Mouse (Mus musculus): Measurements from ENCODE around the gene Ifi206. TPM values are rescaled to one million over a fixed set of nuclear protein-coding genes. Genes with fewer than 3 reads are reported as not detected.

Ifi206 gene
- polyA plus RNA-seq, 1 experiment from 2014 or later: not detected

DNA sequence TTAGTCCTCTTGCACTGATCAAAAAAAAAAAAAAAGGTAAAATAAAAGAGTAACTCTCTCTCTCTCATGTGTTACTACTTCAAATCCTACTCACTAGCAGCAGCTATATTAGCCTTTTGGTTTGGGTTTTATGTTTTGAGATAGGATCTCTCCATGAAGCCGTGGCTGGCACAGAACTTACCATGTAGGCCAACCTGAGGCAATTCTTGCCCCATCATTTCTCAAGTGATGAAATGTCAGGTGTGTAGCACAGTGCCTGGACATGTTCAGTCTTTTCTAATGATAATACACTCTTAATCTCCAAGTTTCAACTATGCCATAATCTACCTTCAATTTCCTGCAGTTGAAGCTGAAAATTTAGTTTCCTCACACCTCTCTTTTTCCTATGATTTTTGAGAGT, 47.8 kb downstream of the Ifi206 start:
- Histone ChIP-seq H3K4me3 (no peak overlapping the region), H3K4me2 (no peak overlapping the region), H3K9ac (no peak overlapping the region), H3K27me3 (no peaks in the 10 kb centered on the region), H3K9me3 (replicated peaks) (no peaks in the 10 kb centered on the region), H3K36me3 (ENCODE audit: poor library complexity, severe bottlenecking) (no peaks in the 10 kb centered on the region), H3K27ac (no peak overlapping the region), H3K4me1 (no peaks in the 10 kb centered on the region)
- ATAC-seq: no peak
- 90% methylated on average over 1 of the region's 1 CpGs for whole genome bisulfite sequencing

DNA sequence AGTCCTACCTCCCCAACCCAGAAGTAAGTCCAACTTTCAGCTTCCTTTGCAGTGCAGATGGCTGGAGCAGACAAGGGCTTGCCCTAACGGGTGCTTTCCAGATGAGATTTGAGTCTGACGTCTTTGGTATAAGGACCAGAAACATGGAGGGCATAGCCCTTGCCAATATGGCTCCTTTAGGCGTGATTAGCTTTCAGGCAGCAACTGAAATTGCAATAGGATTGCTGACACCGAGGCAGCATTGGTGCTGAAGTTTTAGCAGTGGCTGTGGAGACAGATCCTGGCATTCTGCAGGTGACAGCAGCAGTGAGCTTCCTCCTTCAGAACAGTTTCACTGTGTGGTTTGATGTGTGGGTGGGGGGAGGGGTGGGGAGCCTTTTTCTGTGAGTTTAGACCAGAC, 49.6 kb downstream of the Ifi206 start:
- Histone ChIP-seq H3K36me3 (ENCODE audit: poor library complexity, severe bottlenecking) (no peaks in the 10 kb centered on the region), H3K9me3 (replicated peaks) (no peaks in the 10 kb centered on the region), H3K4me2 (no peak overlapping the region), H3K4me3 (no peak overlapping the region), H3K4me1 (no peaks in the 10 kb centered on the region), H3K27ac (no peak overlapping the region), H3K9ac (no peak overlapping the region), H3K27me3 (no peaks in the 10 kb centered on the region)
- no peak for ATAC-seq
- WGBS: 83% methylated on average over 4 of the region's 4 CpGs

DNA sequence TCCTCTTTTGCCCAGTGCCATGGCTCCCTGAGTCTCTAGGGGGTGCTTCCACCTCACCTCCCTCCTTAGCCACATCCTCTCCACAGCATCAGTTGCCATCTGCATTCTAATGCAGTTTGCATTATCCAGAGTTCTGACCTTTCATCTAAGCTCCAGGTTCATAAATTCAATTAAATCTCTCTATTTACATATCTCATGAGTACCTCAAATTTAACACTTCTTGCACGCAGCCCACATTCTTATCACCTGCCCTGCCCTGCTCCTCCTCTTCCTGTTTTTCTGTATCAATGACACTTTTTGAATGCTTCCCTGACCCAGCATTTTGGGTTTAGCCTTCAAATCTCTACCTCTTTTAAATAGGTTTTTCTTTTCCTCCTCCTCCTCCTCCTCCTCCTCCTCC, 50.2 kb downstream of the Ifi206 start:
- 78% methylated on average over 1 of the region's 1 CpGs for WGBS
- H3K4me1 ChIP-seq: no peaks in the 10 kb centered on the region
- H3K9ac ChIP-seq: no peak overlapping the region
- H3K36me3 ChIP-seq (ENCODE audit: poor library complexity, severe bottlenecking): no peaks in the 10 kb centered on the region
- no peak for ATAC-seq
- H3K4me3 ChIP-seq: no peak overlapping the region
- no peak overlapping the region for H3K27ac ChIP-seq
- no peaks in the 10 kb centered on the region for H3K27me3 ChIP-seq
- H3K4me2 ChIP-seq: no peak overlapping the region
- no peaks in the 10 kb centered on the region for H3K9me3 ChIP-seq (replicated peaks)

DNA sequence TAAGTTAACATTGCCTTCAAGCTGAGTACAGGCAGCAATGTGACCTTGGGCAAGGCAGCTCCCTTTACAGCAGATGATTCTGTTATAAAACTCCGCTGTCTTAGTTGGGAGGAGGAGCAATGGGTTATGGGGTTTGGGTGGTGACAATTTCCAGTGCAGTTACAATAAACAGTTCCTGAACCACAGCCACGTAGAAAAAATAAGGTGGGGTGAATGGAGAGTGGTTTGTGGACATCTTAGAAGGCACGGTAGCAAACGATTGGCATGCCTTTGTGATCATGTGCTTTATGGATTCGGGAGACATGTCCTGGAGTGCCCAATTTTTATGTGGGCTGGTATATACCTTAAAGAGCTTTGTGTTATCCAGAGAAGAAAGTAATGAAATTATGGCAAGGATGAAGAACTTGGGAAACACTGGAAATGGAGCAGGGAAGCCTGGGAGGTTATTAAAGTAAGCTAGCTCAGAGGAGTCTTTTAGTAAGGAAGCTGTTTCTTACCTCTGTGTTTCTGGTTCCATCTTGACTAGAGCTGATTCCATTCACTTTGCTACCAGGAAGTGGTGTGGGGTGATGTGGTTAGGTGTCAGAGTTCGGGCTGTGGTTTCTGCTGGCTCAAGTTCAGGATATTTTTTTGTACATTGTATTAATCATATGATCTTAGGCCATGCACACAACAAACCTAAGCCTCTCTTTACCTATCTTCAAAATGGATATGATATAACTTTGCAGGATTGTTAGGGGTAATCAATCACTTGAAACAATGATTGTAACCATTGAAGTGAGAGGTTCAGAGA, 53.5 kb downstream of the Ifi206 start:
- Histone ChIP-seq H3K4me3 (no peak overlapping the region), H3K9ac (no peak overlapping the region), H3K4me1 (no peaks in the 10 kb centered on the region), H3K27ac (no peak overlapping the region), H3K36me3 (ENCODE audit: poor library complexity, severe bottlenecking) (no peaks in the 10 kb centered on the region), H3K4me2 (no peak overlapping the region), H3K27me3 (no peaks in the 10 kb centered on the region), H3K9me3 (replicated peaks) (no peaks in the 10 kb centered on the region)
- ATAC-seq: no peak
- WGBS: 85% methylated on average over 6 of the region's 6 CpGs

DNA sequence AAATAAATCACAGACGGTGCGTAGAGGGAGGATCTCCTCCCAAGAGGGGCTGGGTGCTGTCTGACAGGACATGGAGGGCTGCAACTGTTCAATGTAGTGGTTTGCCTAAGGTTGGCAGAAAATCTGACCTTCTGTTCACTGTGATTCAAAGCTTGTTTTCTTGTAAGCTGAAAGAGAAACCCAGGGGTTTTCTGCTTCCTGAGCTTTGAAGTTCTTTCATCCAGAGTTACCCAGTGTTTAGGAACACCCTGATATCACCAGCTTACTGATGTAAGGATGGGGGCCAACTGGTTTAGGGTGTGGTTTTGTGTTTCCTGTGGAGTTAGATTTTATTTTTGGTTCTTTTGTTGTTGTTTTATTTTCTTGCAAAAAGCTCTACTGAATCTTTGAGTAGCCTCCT, 58.4 kb downstream of the Ifi206 start:
- no peak overlapping the region for H3K4me2 ChIP-seq
- no peaks in the 10 kb centered on the region for H3K9me3 ChIP-seq (replicated peaks)
- no peaks in the 10 kb centered on the region for H3K36me3 ChIP-seq (ENCODE audit: poor library complexity, severe bottlenecking)
- no peak for ATAC-seq
- no peak overlapping the region for H3K27ac ChIP-seq
- 100% methylated on average over 2 of the region's 2 CpGs for WGBS
- no peaks in the 10 kb centered on the region for H3K27me3 ChIP-seq
- H3K9ac ChIP-seq: no peak overlapping the region
- no peaks in the 10 kb centered on the region for H3K4me1 ChIP-seq
- no peak overlapping the region for H3K4me3 ChIP-seq

DNA sequence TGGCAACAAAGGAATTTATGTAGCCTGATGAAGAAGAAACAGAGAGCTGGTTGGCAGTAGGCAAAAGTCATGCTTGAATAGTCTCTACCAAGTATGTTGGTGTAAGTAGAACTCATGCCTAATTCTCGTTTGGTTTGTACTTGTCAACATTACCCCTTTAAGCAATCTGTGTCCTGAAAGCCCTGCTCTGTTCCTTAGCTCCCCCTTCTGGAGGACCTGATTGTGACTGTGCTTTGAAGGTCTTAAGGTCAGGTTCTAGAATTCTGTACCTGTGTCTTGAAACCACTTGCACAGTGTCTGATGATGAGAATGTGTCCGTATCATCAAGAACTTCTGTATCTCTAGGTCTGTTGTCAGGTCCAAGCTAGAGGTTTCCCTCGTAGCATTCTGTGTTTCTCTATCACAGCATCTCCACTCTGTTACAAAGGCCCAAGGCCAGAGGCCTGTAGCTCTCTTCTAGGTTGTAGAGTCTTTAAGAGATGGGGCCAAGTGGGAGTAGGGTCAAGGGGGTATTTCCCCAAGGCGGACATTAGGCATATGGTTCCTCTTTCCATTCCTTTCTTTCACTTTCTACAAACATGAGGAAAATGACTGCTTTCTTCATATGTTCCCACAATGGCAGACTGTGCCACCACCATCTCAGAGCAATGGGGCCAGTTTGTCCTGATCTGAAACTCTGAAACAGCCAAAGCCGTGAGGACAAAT, 60.7 kb downstream of the Ifi206 start:
- no peak for ATAC-seq
- WGBS: 92% methylated on average over 5 of the region's 5 CpGs

DNA sequence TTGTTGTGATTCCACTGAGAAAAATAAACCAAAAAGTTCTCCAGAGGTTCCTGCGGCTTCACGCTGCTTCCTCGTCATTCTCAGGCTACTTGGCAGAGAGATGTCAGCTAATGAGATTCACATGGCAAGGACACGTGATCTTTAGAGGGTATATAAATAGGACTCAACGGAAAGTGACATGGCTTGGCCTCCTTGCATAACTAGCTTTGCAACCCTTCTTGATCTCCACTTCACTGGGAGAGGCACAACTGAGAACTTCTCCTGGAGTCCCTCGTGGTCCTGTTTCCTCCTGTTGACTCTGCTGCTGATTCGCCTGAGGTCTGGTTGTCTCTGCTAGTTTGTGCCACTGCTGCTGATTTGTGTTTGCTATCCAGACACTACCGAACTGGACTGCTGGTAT, 63.5 kb downstream of the Ifi206 start:
- WGBS: 87% methylated on average over 8 of the region's 8 CpGs
- H3K9ac ChIP-seq: no peak overlapping the region
- no peaks in the 10 kb centered on the region for H3K9me3 ChIP-seq (replicated peaks)
- H3K4me2 ChIP-seq: no peak overlapping the region
- no peak for ATAC-seq
- no peak overlapping the region for H3K4me3 ChIP-seq
- H3K27me3 ChIP-seq: no peaks in the 10 kb centered on the region
- no peaks in the 10 kb centered on the region for H3K36me3 ChIP-seq (ENCODE audit: poor library complexity, severe bottlenecking)
- no peaks in the 10 kb centered on the region for H3K4me1 ChIP-seq
- H3K27ac ChIP-seq: no peak overlapping the region

More for the DNA sequence above, 60.7 kb downstream of the Ifi206 start:
- Histone ChIP-seq H3K27me3 (no peaks in the 10 kb centered on the region), H3K9ac (no peak overlapping the region), H3K36me3 (ENCODE audit: poor library complexity, severe bottlenecking) (no peaks in the 10 kb centered on the region), H3K4me2 (no peak overlapping the region), H3K27ac (no peak overlapping the region), H3K9me3 (replicated peaks) (no peaks in the 10 kb centered on the region), H3K4me1 (no peaks in the 10 kb centered on the region), H3K4me3 (no peak overlapping the region)

DNA sequence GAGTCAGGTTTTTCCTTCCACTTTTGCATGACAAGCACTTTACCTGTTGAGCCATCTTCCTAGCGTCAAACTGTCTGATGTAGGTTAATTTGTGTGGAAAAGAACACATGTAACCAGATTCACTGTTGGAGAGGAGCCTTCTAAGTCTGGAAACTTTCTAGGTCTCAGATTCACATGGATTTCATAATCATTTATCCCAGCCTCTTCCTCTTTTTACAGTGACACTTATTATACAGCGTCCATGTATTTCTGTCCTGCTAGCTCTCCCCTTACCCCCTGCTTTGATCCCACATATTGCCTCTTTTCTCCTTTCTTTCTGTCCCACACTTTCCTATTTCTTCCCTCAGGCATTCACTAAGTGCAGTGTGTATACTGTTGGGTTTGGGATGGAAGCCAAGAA, 64.5 kb downstream of the Ifi206 start:
- Histone ChIP-seq H3K9ac (no peak overlapping the region), H3K9me3 (replicated peaks) (no peaks in the 10 kb centered on the region), H3K4me2 (no peak overlapping the region), H3K27ac (no peak overlapping the region), H3K27me3 (no peaks in the 10 kb centered on the region), H3K4me1 (no peaks in the 10 kb centered on the region), H3K36me3 (ENCODE audit: poor library complexity, severe bottlenecking) (no peaks in the 10 kb centered on the region), H3K4me3 (no peak overlapping the region)
- 71% methylated on average over 2 of the region's 2 CpGs for WGBS
- ATAC-seq: no peak

DNA sequence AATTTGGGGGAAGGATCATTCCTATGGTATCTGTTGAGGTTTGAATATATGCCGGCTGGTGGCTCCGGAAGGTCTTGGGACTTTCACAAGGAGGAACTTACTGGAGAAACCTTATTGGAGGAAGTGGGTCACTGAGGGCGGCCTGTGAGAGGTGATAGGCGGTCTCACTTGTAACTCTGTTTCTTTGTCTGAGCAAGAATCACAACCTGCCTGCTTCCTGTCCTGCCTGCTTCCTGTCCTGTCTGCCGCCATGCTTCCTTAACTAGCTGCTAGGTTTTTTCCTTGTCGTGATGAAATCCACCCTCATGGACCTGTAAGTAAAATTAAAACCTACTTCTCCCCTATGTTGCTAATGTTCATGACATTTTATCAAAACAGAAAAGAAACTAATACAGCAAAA, 70.5 kb downstream of the Ifi206 start:
- Histone ChIP-seq H3K27me3 (no peaks in the 10 kb centered on the region), H3K36me3 (ENCODE audit: poor library complexity, severe bottlenecking) (no peaks in the 10 kb centered on the region), H3K4me2 (no peak overlapping the region), H3K4me1 (no peaks in the 10 kb centered on the region), H3K9me3 (replicated peaks) (no peaks in the 10 kb centered on the region), H3K4me3 (no peak overlapping the region), H3K9ac (no peak overlapping the region), H3K27ac (no peak overlapping the region)
- no peak for ATAC-seq
- 87% methylated on average over 6 of the region's 6 CpGs for WGBS

DNA sequence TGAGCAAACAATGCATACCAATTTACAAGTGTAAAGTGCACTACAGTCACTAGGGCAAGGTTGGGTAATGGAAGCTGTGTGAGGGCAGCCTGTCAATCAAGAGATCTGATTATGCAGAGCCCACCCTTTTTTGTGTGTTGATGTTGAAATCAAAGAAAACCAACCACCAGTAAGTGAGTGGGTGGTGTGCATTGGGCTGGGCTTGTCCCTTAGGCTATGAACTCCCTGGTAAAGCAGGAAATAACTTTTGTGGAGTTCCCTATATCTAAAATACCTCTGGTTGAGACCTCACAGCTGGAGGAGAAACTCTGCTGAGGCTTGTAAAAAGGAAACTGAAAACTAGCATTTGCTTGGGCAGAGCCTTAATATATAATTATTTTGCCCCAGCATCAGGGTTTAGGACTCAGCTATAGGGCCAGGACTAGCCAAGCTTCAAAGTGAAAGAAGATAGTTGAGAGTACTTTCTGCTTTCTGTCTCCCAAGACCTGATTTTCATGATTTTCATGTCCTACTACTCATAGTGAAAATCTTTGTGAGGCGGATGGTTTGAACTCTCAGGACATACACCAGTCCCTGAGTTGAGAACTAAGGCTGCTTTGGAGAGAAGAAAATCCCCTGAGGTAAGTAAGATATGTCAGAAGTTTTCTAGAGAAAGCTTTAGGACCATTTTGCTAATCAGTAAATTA, 71.8 kb downstream of the Ifi206 start:
- Histone ChIP-seq H3K4me2 (no peak overlapping the region), H3K9ac (no peak overlapping the region), H3K4me3 (no peak overlapping the region), H3K27me3 (no peaks in the 10 kb centered on the region), H3K4me1 (no peaks in the 10 kb centered on the region), H3K27ac (no peak overlapping the region), H3K36me3 (ENCODE audit: poor library complexity, severe bottlenecking) (no peaks in the 10 kb centered on the region), H3K9me3 (replicated peaks) (no peaks in the 10 kb centered on the region)
- WGBS: 70% methylated on average over 1 of the region's 1 CpGs
- no peak for ATAC-seq

DNA sequence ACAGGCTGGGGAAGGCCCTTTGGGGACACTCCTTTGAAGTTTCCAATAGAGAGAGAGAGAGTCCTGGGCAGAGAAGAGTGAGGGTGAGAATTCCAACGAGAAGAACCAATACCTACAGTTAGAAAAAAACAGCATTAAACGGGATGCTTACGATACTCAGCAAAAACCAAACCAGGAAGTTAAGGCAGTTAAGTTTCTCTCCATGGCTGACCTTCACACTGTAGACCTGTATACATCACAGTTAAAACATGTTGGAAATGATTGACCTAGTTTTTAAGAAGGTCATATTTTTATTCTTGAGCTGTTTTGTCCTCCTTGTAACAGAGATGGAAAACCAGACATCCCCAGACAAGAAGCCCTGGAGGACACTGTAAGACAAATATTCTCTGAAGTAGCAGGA, 72.3 kb downstream of the Ifi206 start:
- H3K27ac ChIP-seq: no peak overlapping the region
- WGBS: 94% methylated on average over 3 of the region's 3 CpGs
- H3K9me3 ChIP-seq (replicated peaks): no peaks in the 10 kb centered on the region
- no peaks in the 10 kb centered on the region for H3K4me1 ChIP-seq
- no peak overlapping the region for H3K9ac ChIP-seq
- H3K4me2 ChIP-seq: no peak overlapping the region
- ATAC-seq: no peak
- no peak overlapping the region for H3K4me3 ChIP-seq
- no peaks in the 10 kb centered on the region for H3K36me3 ChIP-seq (ENCODE audit: poor library complexity, severe bottlenecking)
- H3K27me3 ChIP-seq: no peaks in the 10 kb centered on the region

Measured in forebrain, embryonic 13.5 days (tissue).